Mouse (Mus musculus) bone marrow, adult 2 months (tissue): ENCODE measurements at regions not wholly inside any gene's neighbourhood (a gene's known extent, or its start where the extent isn't known, plus 50 kb on each side); places are given as distances from the start of the nearest gene placed in this dataset.

ENCODE experiments used
- CTCF ChIP-seq: fragments of 200-500 bp; IDR thresholded peaks from 2 replicates; pipeline ENCODE4 v1.5.1; 2011; ENCODE audit warnings: low read length, control low read depth; ENCODE audit not compliant: control insufficient read depth, insufficient read depth
- POLR2A ChIP-seq: fragments of 200-500 bp; IDR thresholded peaks from 2 replicates; pipeline ENCODE4 v1.6.1; 2011; ENCODE audit warnings: low read depth, mild to moderate bottlenecking, control low read depth, low read length, borderline replicate concordance; ENCODE audit not compliant: control insufficient read depth

DNA sequence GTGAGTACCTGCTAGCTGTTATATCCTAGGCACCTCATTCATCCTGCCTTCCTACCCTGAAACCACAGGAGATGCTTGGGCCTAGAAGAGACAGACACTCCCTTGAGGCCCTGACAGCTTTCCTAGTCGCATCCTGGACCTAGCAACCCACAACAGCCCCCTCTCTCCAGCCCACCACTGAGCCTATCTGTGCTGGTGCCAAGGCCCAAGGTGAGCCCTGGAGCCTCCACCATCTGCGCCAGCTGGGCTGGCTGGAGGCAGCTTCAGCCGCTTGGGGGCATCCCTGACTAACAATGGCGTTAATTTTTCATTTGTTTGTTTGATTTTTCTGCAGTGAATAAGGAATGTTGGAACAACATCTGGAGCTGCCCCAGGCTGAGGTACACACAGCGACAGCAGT, 118.1 kb upstream of the Csf3r start:
- TF ChIP-seq CTCF (no peak), POLR2A (no peak)
